Mouse (Mus musculus): Measurements from ENCODE around the gene Sema3b. TPM values are rescaled to one million over a fixed set of nuclear protein-coding genes. Genes with fewer than 3 reads are reported as not detected.

The Sema3b gene
- total and polyA plus RNA-seq, 2 experiments from 2014 or later: 4.0 to 16.7 TPM

GRCm38 (mm10) chr9:107549297-107550074 is 59.5 kb downstream of the Sema3b start:
- Histone ChIP-seq H3K27me3 (ENCODE audit: insufficient read depth, low read length) (peaks cover 28% of the 10 kb centered on the region), H3K4me3 (ENCODE audit: low read depth, low read length) (no peak overlapping the region), H3K4me1 (ENCODE audit: insufficient read depth, low read length) (peaks cover 11% of the 10 kb centered on the region; the same call in 1 of the 2 replicates), H3K27ac (ENCODE audit: low read depth, low read length) (no peak overlapping the region), H3K36me3 (ENCODE audit: insufficient read depth, low read length) (peaks cover 10% of the 10 kb centered on the region), H3K9me3 (ENCODE audit: low read length) (no peaks in the 10 kb centered on the region), H3K9ac (replicated peaks; ENCODE audit: low read length, poor library complexity, severe bottlenecking) (no peak overlapping the region), H3K4me2 (ENCODE audit: low read depth, low read length, poor library complexity, severe bottlenecking) (no peak overlapping the region)
- no peak for DNase-seq (ENCODE audit: low spot score)
- 89% methylated on average over 20 of the region's 20 CpGs for WGBS
- no peak for ATAC-seq (ENCODE audit: low FRiP score)
- no peak for TF ChIP-seq CTCF (IDR thresholded peaks at IDR 0.05)

DNA sequence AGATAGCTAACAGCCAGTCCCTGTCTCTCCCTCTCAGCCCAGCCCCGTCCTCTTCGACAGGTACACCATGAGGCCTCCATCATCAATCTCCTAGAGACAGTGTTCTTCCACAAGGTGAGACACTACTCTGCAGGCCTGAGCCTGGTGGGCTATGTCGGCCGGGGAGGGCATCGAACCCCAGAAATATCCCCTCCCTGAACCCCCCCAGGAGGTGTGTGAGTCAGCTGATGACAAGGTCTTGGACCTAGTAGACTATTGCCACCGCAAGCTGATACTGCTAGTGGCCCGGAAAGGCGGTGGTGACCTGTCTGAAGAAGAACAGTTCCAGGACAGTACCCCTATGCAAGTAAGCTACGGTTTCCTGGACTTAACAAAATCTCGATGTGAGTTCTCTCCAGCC is 60.2 kb downstream of the Sema3b start:
- ATAC-seq (ENCODE audit: low FRiP score) (no peak), DNase-seq (ENCODE audit: low spot score) (no peak)
- Histone ChIP-seq H3K4me1 (ENCODE audit: insufficient read depth, low read length) (peaks cover 11% of the 10 kb centered on the region; the same call in 1 of the 2 replicates), H3K4me3 (ENCODE audit: low read depth, low read length) (no peak overlapping the region), H3K9me3 (ENCODE audit: low read length) (no peaks in the 10 kb centered on the region), H3K27ac (ENCODE audit: low read depth, low read length) (no peak overlapping the region), H3K9ac (replicated peaks; ENCODE audit: low read length, poor library complexity, severe bottlenecking) (no peak overlapping the region), H3K27me3 (ENCODE audit: insufficient read depth, low read length) (peaks cover 28% of the 10 kb centered on the region), H3K36me3 (ENCODE audit: insufficient read depth, low read length) (peaks cover 14% of the 10 kb centered on the region), H3K4me2 (ENCODE audit: low read depth, low read length, poor library complexity, severe bottlenecking) (no peak overlapping the region)
- TF ChIP-seq CTCF (IDR thresholded peaks at IDR 0.05): no peak
- 91% methylated on average over 10 of the region's 10 CpGs for WGBS

GRCm38 (mm10) chr9:107547957-107548356 is 61.1 kb downstream of the Sema3b start:
- Histone ChIP-seq H3K4me1 (ENCODE audit: insufficient read depth, low read length) (peaks cover 11% of the 10 kb centered on the region; the same call in 1 of the 2 replicates), H3K4me2 (ENCODE audit: low read depth, low read length, poor library complexity, severe bottlenecking) (no peak overlapping the region), H3K4me3 (ENCODE audit: low read depth, low read length) (no peak overlapping the region), H3K9me3 (ENCODE audit: low read length) (no peaks in the 10 kb centered on the region), H3K27ac (ENCODE audit: low read depth, low read length) (no peak overlapping the region), H3K9ac (replicated peaks; ENCODE audit: low read length, poor library complexity, severe bottlenecking) (no peak overlapping the region), H3K27me3 (ENCODE audit: insufficient read depth, low read length) (peaks cover 28% of the 10 kb centered on the region), H3K36me3 (ENCODE audit: insufficient read depth, low read length) (peaks cover 14% of the 10 kb centered on the region)
- ATAC-seq (ENCODE audit: low FRiP score) (no peak), DNase-seq (ENCODE audit: low spot score) (no peak)
- WGBS: 83% methylated on average over 5 of the region's 5 CpGs
- no peak for TF ChIP-seq CTCF (IDR thresholded peaks at IDR 0.05)

Other genes starting within 250 kb of the Sema3b start
- 138 and 191 TPM in 2 replicates for gene Cacna2d2, start 209.6 kb downstream of the Sema3b start, total RNA-seq (2014; rRNA removed)
- 8.4 and 9.0 TPM in 2 replicates for gene Cacna2d2, start 209.6 kb downstream of the Sema3b start, polyA plus RNA-seq (2015; fragmentation: Nextera tagmentation; extraction: Ambion mirVana)
- 57.8 and 70.4 TPM in 2 replicates for gene Tmem115, start 75.3 kb downstream of the Sema3b start, total RNA-seq (2014; rRNA removed)
- gene Tmem115, start 75.3 kb downstream of the Sema3b start, polyA plus RNA-seq (2015; fragmentation: Nextera tagmentation; extraction: Ambion mirVana): 51.9 and 53.6 TPM in 2 replicates
- gene Cyb561d2, start 67.0 kb downstream of the Sema3b start, total RNA-seq (2014; rRNA removed): 39.0 and 50.8 TPM in 2 replicates
- 50.0 and 58.1 TPM in 2 replicates for gene Cyb561d2, start 67.0 kb downstream of the Sema3b start, polyA plus RNA-seq (2015; fragmentation: Nextera tagmentation; extraction: Ambion mirVana)
- 55.5 and 68.7 TPM in 2 replicates for gene Nprl2, start 67.0 kb downstream of the Sema3b start, total RNA-seq (2014; rRNA removed)
- gene Nprl2, start 67.0 kb downstream of the Sema3b start, polyA plus RNA-seq (2015; fragmentation: Nextera tagmentation; extraction: Ambion mirVana): 60.0 and 66.5 TPM in 2 replicates
- gene Zmynd10, start 61.9 kb downstream of the Sema3b start, total RNA-seq (2014; rRNA removed): 3.3 and 4.2 TPM in 2 replicates
- 4.9 and 5.0 TPM in 2 replicates for gene Zmynd10, start 61.9 kb downstream of the Sema3b start, polyA plus RNA-seq (2015; fragmentation: Nextera tagmentation; extraction: Ambion mirVana)
- 21.1 and 25.7 TPM in 2 replicates for gene Rassf1, start 57.7 kb downstream of the Sema3b start, total RNA-seq (2014; rRNA removed)
- 33.4 and 36.6 TPM in 2 replicates for gene Rassf1, start 57.7 kb downstream of the Sema3b start, polyA plus RNA-seq (2015; fragmentation: Nextera tagmentation; extraction: Ambion mirVana)
- gene Tusc2, start 46.0 kb downstream of the Sema3b start, total RNA-seq (2014; rRNA removed): 136 and 142 TPM in 2 replicates
- gene Tusc2, start 46.0 kb downstream of the Sema3b start, polyA plus RNA-seq (2015; fragmentation: Nextera tagmentation; extraction: Ambion mirVana): 132 and 137 TPM in 2 replicates
- gene Hyal2, start 41.3 kb downstream of the Sema3b start, total RNA-seq (2014; rRNA removed): 65.3 and 65.4 TPM in 2 replicates
- gene Hyal2, start 41.3 kb downstream of the Sema3b start, polyA plus RNA-seq (2015; fragmentation: Nextera tagmentation; extraction: Ambion mirVana): 42.7 and 47.9 TPM in 2 replicates
- gene Hyal1, start 32.3 kb downstream of the Sema3b start, total RNA-seq (2014; rRNA removed): 2.4 and 3.5 TPM in 2 replicates
- gene Hyal1, start 32.3 kb downstream of the Sema3b start, polyA plus RNA-seq (2015; fragmentation: Nextera tagmentation; extraction: Ambion mirVana): 2.5 and 2.9 TPM in 2 replicates
- gene Naa80, start 30.3 kb downstream of the Sema3b start, total RNA-seq (2014; rRNA removed): 22.7 and 35.4 TPM in 2 replicates
- gene Naa80, start 30.3 kb downstream of the Sema3b start, polyA plus RNA-seq (2015; fragmentation: Nextera tagmentation; extraction: Ambion mirVana): 20.4 and 24.4 TPM in 2 replicates
- 1.1 and 4.3 TPM in 2 replicates for gene Hyal3, start 28.4 kb downstream of the Sema3b start, total RNA-seq (2014; rRNA removed)
- gene Hyal3, start 28.4 kb downstream of the Sema3b start, polyA plus RNA-seq (2015; fragmentation: Nextera tagmentation; extraction: Ambion mirVana): 1.8 and 2.2 TPM in 2 replicates
- gene Ifrd2, start 21.6 kb downstream of the Sema3b start, total RNA-seq (2014; rRNA removed): 8.4 and 8.9 TPM in 2 replicates
- gene Ifrd2, start 21.6 kb downstream of the Sema3b start, polyA plus RNA-seq (2015; fragmentation: Nextera tagmentation; extraction: Ambion mirVana): 6.5 and 7.5 TPM in 2 replicates
- gene Gnai2, start 26.1 kb upstream of the Sema3b start, total RNA-seq (2014; rRNA removed): 224 and 241 TPM in 2 replicates
- 260 and 264 TPM in 2 replicates for gene Gnai2, start 26.1 kb upstream of the Sema3b start, polyA plus RNA-seq (2015; fragmentation: Nextera tagmentation; extraction: Ambion mirVana)
- 70.0 and 94.5 TPM in 2 replicates for gene Slc38a3, start 60.3 kb upstream of the Sema3b start, total RNA-seq (2014; rRNA removed)
- gene Slc38a3, start 60.3 kb upstream of the Sema3b start, polyA plus RNA-seq (2015; fragmentation: Nextera tagmentation; extraction: Ambion mirVana): 37.6 and 44.6 TPM in 2 replicates
- gene Gnat1, start 70.5 kb upstream of the Sema3b start, total RNA-seq (2014; rRNA removed): 0.52 and 0.55 TPM in 2 replicates
- 2.3 and 2.6 TPM in 2 replicates for gene Gnat1, start 70.5 kb upstream of the Sema3b start, polyA plus RNA-seq (2015; fragmentation: Nextera tagmentation; extraction: Ambion mirVana)
- gene Sema3f, start 101.2 kb upstream of the Sema3b start, total RNA-seq (2014; rRNA removed): 115 and 120 TPM in 2 replicates
- 13.5 and 14.1 TPM in 2 replicates for gene Sema3f, start 101.2 kb upstream of the Sema3b start, polyA plus RNA-seq (2015; fragmentation: Nextera tagmentation; extraction: Ambion mirVana)
- gene Rbm5, start 161.8 kb upstream of the Sema3b start, total RNA-seq (2014; rRNA removed): 142 and 145 TPM in 2 replicates
- gene Rbm5, start 161.8 kb upstream of the Sema3b start, polyA plus RNA-seq (2015; fragmentation: Nextera tagmentation; extraction: Ambion mirVana): 159 and 160 TPM in 2 replicates

All from midbrain, postnatal 0 days (tissue).